Mouse (Mus musculus) liver, embryonic 14.5 days (tissue): ENCODE measurements around the gene Dlx2. TPM values are rescaled to one million over a fixed set of nuclear protein-coding genes. Genes with fewer than 3 reads are reported as not detected.

Source experiments
- ATAC-seq: fragments of 200-750 bp; cut with Nextera tagmentation; 2 replicates; pipeline ENCODE4 v1.8.0; 2017; ENCODE audit warnings: moderate number of reproducible peaks, mild to moderate bottlenecking, moderate library complexity; ENCODE audit not compliant: insufficient read depth
- DNase-seq, 3 experiments: peaks; one replicate each; pipeline ENCODE4 v3.0.0-alpha.2; 2012 to 2013; ENCODE audit warnings: low read depth in 3 of 3, low spot score in 3 of 3
- H3K27ac ChIP-seq: fragments of 300-500 bp; sonication (generic); 2 replicates; pipeline ENCODE4 v1.5.1; 2014; ENCODE audit warnings: moderate library complexity, mild to moderate bottlenecking, control low read depth, inconsistent platforms
- H3K27me3 ChIP-seq: fragments of 300-500 bp; sonication (generic); 2 replicates; pipeline ENCODE4 v1.6.1; 2014; ENCODE audit warnings: mild to moderate bottlenecking, low read length, moderate library complexity; ENCODE audit not compliant: control insufficient read depth, insufficient read depth
- H3K36me3 ChIP-seq: fragments of 300-500 bp; sonication (generic); replicated peaks from 2 replicates; pipeline ENCODE4 v1.6.1; 2014; ENCODE audit warnings: low read depth; ENCODE audit not compliant: control insufficient read depth, insufficient read depth
- H3K4me1 ChIP-seq, 2 experiments: fragments of 200-500 bp in 1 of 2; fragments of 300-500 bp in 1 of 2; sonication (generic) in 1 of 2; replicated peaks; 2 replicates each; pipeline ENCODE4 v1.6.1; 2012 to 2014; ENCODE audit warnings: antibody characterized with exemption in 1 of 2, inconsistent platforms in 1 of 2, low read length in 1 of 2; ENCODE audit not compliant: control insufficient read depth in 2 of 2, insufficient read depth in 2 of 2
- H3K4me2 ChIP-seq: fragments of 300-500 bp; sonication (generic); 2 replicates; pipeline ENCODE4 v1.6.1; 2014; ENCODE audit warnings: low read depth, mild to moderate bottlenecking, control low read depth, moderate library complexity
- H3K4me3 ChIP-seq, 2 experiments: fragments of 200-500 bp in 1 of 2; fragments of 300-500 bp in 1 of 2; sonication (generic) in 1 of 2; 2 replicates each; pipeline ENCODE4 v1.5.1; 2012 to 2014; ENCODE audit warnings: low read depth in 2 of 2, low read length in 2 of 2, mild to moderate bottlenecking in 2 of 2, control low read depth in 1 of 2, inconsistent platforms in 1 of 2, moderate library complexity in 1 of 2; ENCODE audit not compliant: insufficient read depth in 1 of 2
- H3K9ac ChIP-seq: fragments of 300-500 bp; sonication (generic); replicated peaks from 2 replicates; pipeline ENCODE4 v1.6.1; 2014; ENCODE audit warnings: mild to moderate bottlenecking, control low read depth, moderate library complexity
- H3K9me3 ChIP-seq: fragments of 300-500 bp; sonication (generic); 2 replicates; pipeline ENCODE4 v1.6.1; 2016; ENCODE audit warnings: low read length, mixed read lengths; ENCODE audit not compliant: control insufficient read depth
- CTCF ChIP-seq: IDR thresholded peaks from 2 replicates; pipeline ENCODE4 v1.5.1; 2016; ENCODE audit warnings: antibody characterized with exemption, low read depth, control low read depth
- EP300 ChIP-seq: IDR thresholded peaks from 2 replicates; pipeline ENCODE4 v1.6.1; 2016; ENCODE audit warnings: antibody characterized with exemption, low read depth
- WGBS: fragments of 180-500 bp; shearing (Covaris S2); extraction: QIAGEN DNeasy Blood & Tissue Kit; methylation state at CpG from one replicate; pipeline ENCODE4 v1.1.7; 2014; ENCODE audit not compliant: insufficient replicate concordance; 5-methylcytosine and 5-hydroxymethylcytosine counted together
- polyA plus RNA-seq, 2 experiments: library from polyadenylated mRNA; depleted of rRNA in 1 of 2; stranded (reverse) in 1 of 2; unstranded in 1 of 2; fragments of >200 nt; fragmentation: Nextera tagmentation in 1 of 2; extraction: Ambion mirVana in 1 of 2; gene quantifications; 2 replicates each; pipeline versions ENCODE4 v1.2.1 to v1.2.3; 2012 to 2014

The Dlx2 gene
- polyA plus RNA-seq, 2 experiments = 0.01 TPM; not detected in 1

- WGBS = 69% methylated on average over 9 of the region's 9 CpGs
- Histone ChIP-seq H3K4me2 (no peak overlapping the region), H3K4me3 (no peak overlapping the region), H3K4me1 (no peaks in the 10 kb centered on the region), H3K27me3 (no peaks in the 10 kb centered on the region), H3K9me3 (no peaks in the 10 kb centered on the region), H3K27ac (no peak overlapping the region), H3K9ac (no peak overlapping the region), H3K36me3 (no peaks in the 10 kb centered on the region)
- DNase-seq = no peak
- no peak for ATAC-seq
- TF ChIP-seq CTCF (no peak), EP300 (no peak)
Observed at GRCm38 (mm10) chr2:71504852-71505251, 41.7 kb downstream of the Dlx2 start.

GRCm38 (mm10) chr2:71499276-71500230 is 47.0 kb downstream of the Dlx2 start:
- peak in 2 of 3 experiments; percentile 17 to 29 for DNase-seq
- Histone ChIP-seq H3K36me3 (no peaks in the 10 kb centered on the region), H3K9ac (no peak overlapping the region), H3K27ac (no peak overlapping the region), H3K4me1 (0 out of 4 replicates have a peak, but pooled peaks cover 0 to 2% of the 10 kb centered on the region in 2 experiments), H3K27me3 (no peaks in the 10 kb centered on the region), H3K4me3 (no peak overlapping the region), H3K4me2 (no peak overlapping the region), H3K9me3 (no peaks in the 10 kb centered on the region)
- 69% methylated on average over 16 of the region's 16 CpGs for WGBS
- TF ChIP-seq EP300 (no peak), CTCF (no peak)
- no peak for ATAC-seq

GRCm38 (mm10) chr2:71497175-71497574 is 49.4 kb downstream of the Dlx2 start:
- no peaks in the 10 kb centered on the region for H3K36me3 ChIP-seq
- no peak overlapping the region for H3K9ac ChIP-seq
- no peaks in the 10 kb centered on the region for H3K9me3 ChIP-seq
- 0 out of 4 replicates have a peak, but pooled peaks cover 0 to 2% of the 10 kb centered on the region in 2 experiments for H3K4me1 ChIP-seq
- ATAC-seq (no peak), DNase-seq (no peak)
- no peak overlapping the region for H3K27ac ChIP-seq
- no peak overlapping the region for H3K4me3 ChIP-seq
- H3K27me3 ChIP-seq = no peaks in the 10 kb centered on the region
- TF ChIP-seq CTCF (no peak), EP300 (no peak)
- H3K4me2 ChIP-seq = no peak overlapping the region
- WGBS = 62% methylated on average over 5 of the region's 5 CpGs

- no peak overlapping the region for H3K4me2 ChIP-seq
- TF ChIP-seq EP300 (no peak), CTCF (no peak)
- no peak for ATAC-seq
- 0 out of 4 replicates have a peak, but pooled peaks cover 0 to 2% of the 10 kb centered on the region in 2 experiments for H3K4me1 ChIP-seq
- DNase-seq = no peak
- H3K9ac ChIP-seq = no peak overlapping the region
- no peak overlapping the region for H3K27ac ChIP-seq
- H3K36me3 ChIP-seq = no peaks in the 10 kb centered on the region
- H3K9me3 ChIP-seq = no peaks in the 10 kb centered on the region
- 58% methylated on average over 4 of the region's 4 CpGs for WGBS
- H3K4me3 ChIP-seq = no peak overlapping the region
- no peaks in the 10 kb centered on the region for H3K27me3 ChIP-seq
Observed at GRCm38 (mm10) chr2:71494971-71495370, 51.6 kb downstream of the Dlx2 start.

GRCm38 (mm10) chr2:71494503-71494902 is 52.1 kb downstream of the Dlx2 start:
- ATAC-seq = no peak
- no peaks in the 10 kb centered on the region for H3K36me3 ChIP-seq
- no peak overlapping the region for H3K9ac ChIP-seq
- DNase-seq = no peak
- H3K4me3 ChIP-seq = no peak overlapping the region
- no peaks in the 10 kb centered on the region for H3K9me3 ChIP-seq
- TF ChIP-seq EP300 = no peak
- TF ChIP-seq CTCF = no peak
- WGBS = 80% methylated on average over 10 of the region's 10 CpGs
- H3K4me2 ChIP-seq = no peak overlapping the region
- H3K27ac ChIP-seq = no peak overlapping the region
- H3K4me1 ChIP-seq = 0 out of 4 replicates have a peak, but pooled peaks cover 0 to 2% of the 10 kb centered on the region in 2 experiments
- no peaks in the 10 kb centered on the region for H3K27me3 ChIP-seq

Other genes starting within 250 kb of the Dlx2 start
- 12.8 and 13.1 TPM in 2 replicates for gene Slc25a12, start 179.0 kb downstream of the Dlx2 start, polyA plus RNA-seq (2012; rRNA removed)
- gene Slc25a12, start 179.0 kb downstream of the Dlx2 start, polyA plus RNA-seq (2014; fragmentation: Nextera tagmentation; extraction: Ambion mirVana) = 23.0 and 24.0 TPM in 2 replicates
- 41.3 and 69.4 TPM in 2 replicates for gene Hat1, start 157.8 kb downstream of the Dlx2 start, polyA plus RNA-seq (2012; rRNA removed)
- gene Hat1, start 157.8 kb downstream of the Dlx2 start, polyA plus RNA-seq (2014; fragmentation: Nextera tagmentation; extraction: Ambion mirVana) = 120 and 122 TPM in 2 replicates
- gene Metap1d, start 93.5 kb downstream of the Dlx2 start, polyA plus RNA-seq (2012; rRNA removed) = 20.8 and 29.9 TPM in 2 replicates
- gene Metap1d, start 93.5 kb downstream of the Dlx2 start, polyA plus RNA-seq (2014; fragmentation: Nextera tagmentation; extraction: Ambion mirVana) = 22.2 TPM in 2 replicates
- 0.07 and 0.38 TPM in 2 replicates for gene Dlx1, start 18.6 kb downstream of the Dlx2 start, polyA plus RNA-seq (2012; rRNA removed)
- not detected in 2 replicates for gene Dlx1, start 18.6 kb downstream of the Dlx2 start, polyA plus RNA-seq (2014; fragmentation: Nextera tagmentation; extraction: Ambion mirVana)
- 4.1 and 5.5 TPM in 2 replicates for gene Itga6, start 198.9 kb upstream of the Dlx2 start, polyA plus RNA-seq (2012; rRNA removed)
- 6.2 and 8.4 TPM in 2 replicates for gene Itga6, start 198.9 kb upstream of the Dlx2 start, polyA plus RNA-seq (2014; fragmentation: Nextera tagmentation; extraction: Ambion mirVana)